Mouse (Mus musculus): ENCODE results near the gene Tfb2m. TPM values are rescaled to one million over a fixed set of nuclear protein-coding genes. Genes with fewer than 3 reads are reported as not detected.

The Tfb2m gene
- polyA plus RNA-seq (2015; fragmentation: Nextera tagmentation; extraction: Ambion mirVana) = 32.8 and 32.9 TPM in 2 replicates

DNA sequence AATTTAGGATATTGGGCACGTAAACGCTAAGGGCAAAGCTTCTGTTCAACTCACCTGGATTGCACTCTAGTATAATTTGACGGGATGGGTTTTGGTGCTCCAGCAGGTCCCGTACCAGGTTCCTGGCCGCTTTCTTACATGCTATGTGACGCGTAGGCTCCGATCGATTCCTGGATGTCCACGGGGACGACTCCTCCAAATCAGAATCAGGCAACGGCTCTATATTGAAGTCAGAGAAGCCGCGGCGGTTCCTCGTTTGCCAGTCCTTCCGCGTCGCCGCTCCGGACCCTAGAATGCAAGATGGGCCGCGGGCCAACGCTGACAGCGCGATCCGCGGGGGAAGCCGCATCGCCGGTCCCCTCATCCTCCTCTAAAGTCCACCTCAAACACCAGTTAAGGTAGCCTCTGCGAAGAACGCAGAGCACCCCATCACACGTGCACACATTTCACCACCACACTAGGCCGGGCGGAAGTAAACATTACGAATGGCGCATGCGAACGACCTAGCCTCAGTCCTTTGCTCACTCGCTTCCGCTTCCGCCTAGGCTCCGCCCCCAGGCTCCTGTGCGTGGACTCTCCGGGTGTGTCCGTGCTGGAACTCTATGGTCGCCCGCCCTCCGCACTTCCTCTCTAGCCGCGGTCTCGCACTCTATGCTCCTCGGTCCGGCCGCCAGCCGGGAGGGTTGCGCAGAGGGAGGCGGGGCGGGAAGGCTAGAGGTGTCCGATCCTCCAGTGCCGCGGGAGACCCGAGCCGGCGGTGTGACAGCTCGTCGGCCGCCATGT is at the start of gene Tfb2m, which contains the start of gene Cnst:
Tfb2m (minus strand) TSS at position 500 of the 783 bp plus-strand sequence.
Cnst (plus strand) TSS at position 603 of the 783 bp plus-strand sequence.

DNA sequence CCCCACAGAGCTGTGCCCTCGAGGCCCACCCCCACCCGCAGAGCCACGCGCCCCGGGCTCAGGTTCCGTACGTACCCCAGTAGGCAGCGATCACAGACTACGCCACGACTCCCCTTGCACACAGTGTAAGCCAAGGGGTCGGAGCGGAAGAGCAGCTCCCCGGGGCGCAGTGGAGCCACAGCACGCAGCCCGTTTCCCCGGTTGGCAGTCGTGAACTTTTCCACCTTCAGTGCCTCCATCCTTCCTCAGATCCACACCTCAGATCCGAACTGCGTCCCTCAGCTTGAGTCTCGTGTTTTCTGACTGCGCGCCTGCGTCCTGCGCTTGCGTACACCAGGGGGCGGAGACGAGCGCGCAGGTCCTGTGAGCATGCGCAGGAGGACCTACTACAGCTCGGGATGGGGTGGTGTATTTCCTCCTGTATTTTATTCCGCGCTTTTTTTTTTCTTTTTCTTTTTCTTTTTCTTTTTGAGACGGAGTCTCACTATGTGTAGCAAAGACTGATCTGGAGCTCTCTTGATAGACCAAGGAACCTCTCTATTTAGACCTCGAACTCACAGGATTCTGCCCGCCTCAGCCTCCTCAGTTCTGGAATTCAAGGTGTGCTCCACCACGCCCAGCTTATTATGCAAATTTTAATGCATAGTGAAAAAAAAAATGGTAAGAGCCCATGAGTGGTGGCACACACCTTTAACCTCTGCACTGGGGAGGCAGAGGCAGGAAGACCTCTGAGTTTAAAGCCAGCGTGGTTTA is 28.2 kb downstream of the Tfb2m start, which contains the start of gene Smyd3:
Smyd3 (minus strand) TSS at position 329 of the 753 bp plus-strand sequence.

Other genes starting within 250 kb of the Tfb2m start
- gene Smyd3, start 28.2 kb downstream of the Tfb2m start, polyA plus RNA-seq (2015; fragmentation: Nextera tagmentation; extraction: Ambion mirVana) = 6.0 and 6.3 TPM in 2 replicates
- gene Cnst, start 103 bp upstream of the Tfb2m start, polyA plus RNA-seq (2015; fragmentation: Nextera tagmentation; extraction: Ambion mirVana) = 17.1 and 17.9 TPM in 2 replicates
- 161 and 163 TPM in 2 replicates for gene Sccpdh, start 121.9 kb upstream of the Tfb2m start, polyA plus RNA-seq (2015; fragmentation: Nextera tagmentation; extraction: Ambion mirVana)
- 0.54 and 0.72 TPM in 2 replicates for gene Kif28, start 199.0 kb upstream of the Tfb2m start, polyA plus RNA-seq (2015; fragmentation: Nextera tagmentation; extraction: Ambion mirVana)